Mouse (Mus musculus): ENCODE measurements around the gene Vps13a.

DNA sequence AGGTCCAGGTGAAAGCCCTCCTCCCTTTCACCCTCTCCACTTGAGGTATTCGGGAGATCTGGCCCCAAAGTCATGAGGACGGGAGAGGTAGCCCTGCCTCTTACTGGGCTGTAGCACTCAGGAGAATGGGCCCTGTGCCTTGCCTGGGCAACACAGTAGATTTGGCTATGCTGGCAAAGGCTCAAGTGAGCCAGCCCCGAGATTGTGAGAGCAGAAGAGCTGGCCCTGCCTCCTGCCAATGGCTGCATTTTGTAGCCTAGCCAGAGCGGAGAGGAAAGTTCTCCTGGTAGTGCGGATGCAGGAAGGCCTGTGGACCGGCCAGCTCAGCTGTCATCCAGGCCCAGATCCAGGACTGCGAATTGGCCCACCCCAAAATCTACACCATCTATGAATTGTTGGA is 32.6 kb upstream of the Vps13a start:
- TF ChIP-seq ZNF384 (IDR thresholded peaks at IDR 0.05; ENCODE audit: low read depth, low read length), result no peak
- no peak for TF ChIP-seq MAFK (IDR thresholded peaks at IDR 0.05; ENCODE audit: insufficient read depth, low read depth, low read length)
- no peak for TF ChIP-seq CHD2 (IDR thresholded peaks at IDR 0.05; ENCODE audit: low read depth, low read length)
- TF ChIP-seq ZC3H11A (IDR thresholded peaks at IDR 0.05; ENCODE audit: borderline replicate concordance, low read depth, low read length), result no peak

Data from ES-E14 (cell line).